Mouse (Mus musculus): ENCODE data around the gene Slc35g2. TPM values are rescaled to one million over a fixed set of nuclear protein-coding genes. Genes with fewer than 3 reads are reported as not detected.

Slc35g2 gene
- polyA plus RNA-seq, 1 experiment: 0.38 TPM

GRCm38 (mm10) chr9:100582883-100583575 lies 12.1 kb upstream of the Slc35g2 start:
- H3K4me1 ChIP-seq (replicated peaks; ENCODE audit: control insufficient read depth, insufficient read depth, low read length): 0 out of 2 replicates have a peak, but pooled peaks cover 2% of the 10 kb centered on the region
- H3K36me3 ChIP-seq (ENCODE audit: control insufficient read depth, insufficient read depth, low read length): no peaks in the 10 kb centered on the region
- H3K27me3 ChIP-seq (ENCODE audit: control insufficient read depth, insufficient read depth, low read length): no peaks in the 10 kb centered on the region
- TF ChIP-seq POLR2A (IDR thresholded peaks at IDR 0.05; ENCODE audit: control insufficient read depth, extremely low read depth, insufficient read depth, low read length, poor library complexity) (no peak), CTCF (IDR thresholded peaks at IDR 0.05; ENCODE audit: borderline replicate concordance, control insufficient read depth, extremely low read depth, insufficient read depth, low read length, poor library complexity) (no peak)
- H3K4me3 ChIP-seq (ENCODE audit: control insufficient read depth, insufficient read depth, low read length): no peak overlapping the region
- WGBS: 83% methylated on average over 13 of the region's 13 CpGs
- DNase-seq: no peak
- H3K27ac ChIP-seq (ENCODE audit: control insufficient read depth, insufficient read depth, low read length): no peak overlapping the region

GRCm38 (mm10) chr9:100581543-100582492 lies 10.9 kb upstream of the Slc35g2 start:
- no peak overlapping the region for H3K4me3 ChIP-seq (ENCODE audit: control insufficient read depth, insufficient read depth, low read length)
- H3K36me3 ChIP-seq (ENCODE audit: control insufficient read depth, insufficient read depth, low read length): no peaks in the 10 kb centered on the region
- WGBS: 89% methylated on average over 13 of the region's 13 CpGs
- DNase-seq: no peak
- TF ChIP-seq CTCF (IDR thresholded peaks at IDR 0.05; ENCODE audit: borderline replicate concordance, control insufficient read depth, extremely low read depth, insufficient read depth, low read length, poor library complexity) (no peak), POLR2A (IDR thresholded peaks at IDR 0.05; ENCODE audit: control insufficient read depth, extremely low read depth, insufficient read depth, low read length, poor library complexity) (no peak)
- 0 out of 2 replicates have a peak, but pooled peaks cover 2% of the 10 kb centered on the region for H3K4me1 ChIP-seq (replicated peaks; ENCODE audit: control insufficient read depth, insufficient read depth, low read length)
- H3K27me3 ChIP-seq (ENCODE audit: control insufficient read depth, insufficient read depth, low read length): no peaks in the 10 kb centered on the region
- H3K27ac ChIP-seq (ENCODE audit: control insufficient read depth, insufficient read depth, low read length): no peak overlapping the region

GRCm38 (mm10) chr9:100580196-100580740 lies 9.4 kb upstream of the Slc35g2 start:
- Histone ChIP-seq H3K27me3 (ENCODE audit: control insufficient read depth, insufficient read depth, low read length) (no peaks in the 10 kb centered on the region), H3K27ac (ENCODE audit: control insufficient read depth, insufficient read depth, low read length) (no peak overlapping the region), H3K4me1 (replicated peaks; ENCODE audit: control insufficient read depth, insufficient read depth, low read length) (no peaks in the 10 kb centered on the region), H3K4me3 (ENCODE audit: control insufficient read depth, insufficient read depth, low read length) (no peak overlapping the region), H3K36me3 (ENCODE audit: control insufficient read depth, insufficient read depth, low read length) (no peaks in the 10 kb centered on the region)
- 87% methylated on average over 20 of the region's 20 CpGs for WGBS
- DNase-seq: no peak
- no peak for TF ChIP-seq CTCF (IDR thresholded peaks at IDR 0.05; ENCODE audit: borderline replicate concordance, control insufficient read depth, extremely low read depth, insufficient read depth, low read length, poor library complexity)
- TF ChIP-seq POLR2A (IDR thresholded peaks at IDR 0.05; ENCODE audit: control insufficient read depth, extremely low read depth, insufficient read depth, low read length, poor library complexity): no peak

- 61% methylated on average over 5 of the region's 5 CpGs for WGBS
- no peak overlapping the region for H3K27ac ChIP-seq (ENCODE audit: control insufficient read depth, insufficient read depth, low read length)
- peaks cover 9% of the 10 kb centered on the region; the same call in 1 of the 2 replicates for H3K4me1 ChIP-seq (replicated peaks; ENCODE audit: control insufficient read depth, insufficient read depth, low read length)
- peaks cover 4% of the 10 kb centered on the region; the same call in 1 of the 2 replicates for H3K27me3 ChIP-seq (ENCODE audit: control insufficient read depth, insufficient read depth, low read length)
- no peak for DNase-seq
- no peak overlapping the region for H3K4me3 ChIP-seq (ENCODE audit: control insufficient read depth, insufficient read depth, low read length)
- no peaks in the 10 kb centered on the region for H3K36me3 ChIP-seq (ENCODE audit: control insufficient read depth, insufficient read depth, low read length)
- TF ChIP-seq CTCF (IDR thresholded peaks at IDR 0.05; ENCODE audit: borderline replicate concordance, control insufficient read depth, extremely low read depth, insufficient read depth, low read length, poor library complexity) (no peak), POLR2A (IDR thresholded peaks at IDR 0.05; ENCODE audit: control insufficient read depth, extremely low read depth, insufficient read depth, low read length, poor library complexity) (no peak)
These were observed 3.1 kb upstream of the Slc35g2 start for GRCm38 (mm10) chr9:100573942-100574341.

GRCm38 (mm10) chr9:100573300-100573699 lies 2.4 kb upstream of the Slc35g2 start:
- TF ChIP-seq POLR2A (IDR thresholded peaks at IDR 0.05; ENCODE audit: control insufficient read depth, extremely low read depth, insufficient read depth, low read length, poor library complexity) (no peak), CTCF (IDR thresholded peaks at IDR 0.05; ENCODE audit: borderline replicate concordance, control insufficient read depth, extremely low read depth, insufficient read depth, low read length, poor library complexity) (no peak)
- no peak overlapping the region for H3K4me3 ChIP-seq (ENCODE audit: control insufficient read depth, insufficient read depth, low read length)
- H3K4me1 ChIP-seq (replicated peaks; ENCODE audit: control insufficient read depth, insufficient read depth, low read length): peaks cover 9% of the 10 kb centered on the region; the same call in 1 of the 2 replicates
- H3K27me3 ChIP-seq (ENCODE audit: control insufficient read depth, insufficient read depth, low read length): peaks cover 6% of the 10 kb centered on the region; the same call in 1 of the 2 replicates
- WGBS: 88% methylated on average over 2 of the region's 2 CpGs
- DNase-seq: no peak
- no peak overlapping the region for H3K27ac ChIP-seq (ENCODE audit: control insufficient read depth, insufficient read depth, low read length)
- no peaks in the 10 kb centered on the region for H3K36me3 ChIP-seq (ENCODE audit: control insufficient read depth, insufficient read depth, low read length)

GRCm38 (mm10) chr9:100571511-100571910 lies 621 bp upstream of the Slc35g2 start:
- TF ChIP-seq CTCF (IDR thresholded peaks at IDR 0.05; ENCODE audit: borderline replicate concordance, control insufficient read depth, extremely low read depth, insufficient read depth, low read length, poor library complexity) (no peak), POLR2A (IDR thresholded peaks at IDR 0.05; ENCODE audit: control insufficient read depth, extremely low read depth, insufficient read depth, low read length, poor library complexity) (no peak)
- no peaks in the 10 kb centered on the region for H3K36me3 ChIP-seq (ENCODE audit: control insufficient read depth, insufficient read depth, low read length)
- no peak overlapping the region for H3K27ac ChIP-seq (ENCODE audit: control insufficient read depth, insufficient read depth, low read length)
- H3K4me3 ChIP-seq (ENCODE audit: control insufficient read depth, insufficient read depth, low read length): no peak overlapping the region
- whole genome bisulfite sequencing: 92% methylated on average over 1 of the region's 1 CpGs
- H3K4me1 ChIP-seq (replicated peaks; ENCODE audit: control insufficient read depth, insufficient read depth, low read length): peaks cover 9% of the 10 kb centered on the region; the same call in 1 of the 2 replicates
- no peak for DNase-seq
- peaks cover 6% of the 10 kb centered on the region; the same call in 1 of the 2 replicates for H3K27me3 ChIP-seq (ENCODE audit: control insufficient read depth, insufficient read depth, low read length)
